Mouse (Mus musculus) left cerebral cortex, adult 11 months (tissue): ENCODE data around the gene Ranbp3.
A peak's percentile ranks its signal among the peaks of the same experiment; 100 is the strongest.
"Not testable (repeated sequence)": the region's sequence is repeated elsewhere in the genome, so short reads cannot be mapped to it uniquely, and the experiment has no call there.

ENCODE experiments used
- DNase-seq: peaks from one replicate; pipeline ENCODE4 v3.0.0; 2022; ENCODE audit warnings: low spot score

Ranbp3 gene

GRCm38 (mm10) chr17:56672941-56673646, at the start of gene Ranbp3:
Ranbp3 (plus strand) TSS chr17:56673294.
- DNase-seq, result peak; percentile 99

- no peak for DNase-seq
Measured at GRCm38 (mm10) chr17:56625495-56625894, 47.6 kb upstream of the Ranbp3 start.

GRCm38 (mm10) chr17:56626260-56626659, 46.8 kb upstream of the Ranbp3 start:
- no peak for DNase-seq

GRCm38 (mm10) chr17:56626754-56627470, 46.2 kb upstream of the Ranbp3 start, which contains the start of gene Lonp1:
Lonp1 (minus strand) TSS chr17:56626887.
- DNase-seq, result peak; percentile 94

GRCm38 (mm10) chr17:56627530-56628277, 45.4 kb upstream of the Ranbp3 start, which contains the start of gene Catsperd:
Catsperd (plus strand) TSS chr17:56628143.
- no peak for DNase-seq

- DNase-seq, result not testable (repeated sequence)
Measured at GRCm38 (mm10) chr17:56629800-56630781, 43.0 kb upstream of the Ranbp3 start.

GRCm38 (mm10) chr17:56631807-56632206, 41.3 kb upstream of the Ranbp3 start:
- no peak for DNase-seq

- no peak for DNase-seq
Measured at GRCm38 (mm10) chr17:56634023-56634422, 39.1 kb upstream of the Ranbp3 start.

- no peak for DNase-seq
Measured at GRCm38 (mm10) chr17:56643237-56643636, 29.9 kb upstream of the Ranbp3 start.

- no peak for DNase-seq
Measured at GRCm38 (mm10) chr17:56647546-56647945, 25.5 kb upstream of the Ranbp3 start.

GRCm38 (mm10) chr17:56651801-56652200, 21.3 kb upstream of the Ranbp3 start:
- DNase-seq, result no peak

- no peak for DNase-seq
Measured at GRCm38 (mm10) chr17:56654771-56655170, 18.3 kb upstream of the Ranbp3 start.

- no peak for DNase-seq
Measured at GRCm38 (mm10) chr17:56655311-56655710, 17.8 kb upstream of the Ranbp3 start.

GRCm38 (mm10) chr17:56656171-56656570, 16.9 kb upstream of the Ranbp3 start:
- DNase-seq, result no peak

GRCm38 (mm10) chr17:56663659-56664058, 9.4 kb upstream of the Ranbp3 start:
- no peak for DNase-seq

GRCm38 (mm10) chr17:56664333-56664732, 8.8 kb upstream of the Ranbp3 start:
- no peak for DNase-seq

- no peak for DNase-seq
Measured at GRCm38 (mm10) chr17:56666384-56666783, 6.7 kb upstream of the Ranbp3 start.

GRCm38 (mm10) chr17:56667591-56667990, 5.5 kb upstream of the Ranbp3 start:
- DNase-seq, result no peak

- DNase-seq, result peak; percentile 49
Measured at GRCm38 (mm10) chr17:56668384-56669144, 4.5 kb upstream of the Ranbp3 start.

- DNase-seq, result no peak
Measured at GRCm38 (mm10) chr17:56669766-56670165, 3.3 kb upstream of the Ranbp3 start.
